Mouse (Mus musculus): ENCODE measurements around the gene Mettl1. TPM values are rescaled to one million over a fixed set of nuclear protein-coding genes. Genes with fewer than 3 reads are reported as not detected.

Mettl1 gene
- 10 to 100 TPM; 20.5 to 23.2 TPM for total RNA-seq (2021)
- long read RNA-seq, experiment 1, transcript Mettl1-201 (6 exons, 1,791 nt): major isoform, 14 of 19 reads
- long read RNA-seq, experiment 1, partial matches to known transcripts: 0 of 19 reads
- long read RNA-seq, experiment 1, other reads (novel, unspliced or antisense): 3 of 19 reads
- long read RNA-seq, experiment 2, transcript Mettl1-201 (6 exons, 1,791 nt): major isoform, 10 of 15 reads
- long read RNA-seq, experiment 2, partial matches to known transcripts: 3 of 15 reads
- long read RNA-seq, experiment 2, other reads (novel, unspliced or antisense): 2 of 15 reads

DNA sequence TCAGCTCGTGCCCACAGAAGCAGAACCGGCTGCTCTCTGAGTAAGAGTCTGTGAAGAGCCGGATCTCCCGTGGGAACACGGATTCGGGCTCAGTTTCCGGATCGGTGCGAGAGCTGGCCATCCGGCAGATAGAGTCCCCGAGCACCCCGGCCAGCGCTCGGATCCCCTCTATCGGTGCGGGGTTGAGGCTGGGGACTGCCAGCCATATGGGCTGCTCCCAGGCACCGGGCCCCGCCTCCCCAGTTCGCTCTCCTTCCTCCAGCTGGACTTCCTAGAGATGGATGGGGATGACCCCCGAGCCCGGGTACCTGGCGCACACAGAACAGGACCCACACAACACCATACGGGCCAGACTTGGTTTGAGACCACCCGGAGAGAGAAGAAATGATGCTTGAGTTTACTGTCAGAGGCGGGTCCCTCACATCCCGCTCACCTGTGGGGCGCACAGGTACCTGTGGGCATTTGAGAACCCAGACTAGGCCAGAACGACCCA lies at the start of gene Mettl1, which contains the start of gene Eef1akmt3:
TSS of gene Mettl1 (plus strand) at position 141 of the 493 bp plus-strand sequence.
TSS of gene Eef1akmt3 (minus strand) at position 240 of the 493 bp plus-strand sequence.
- DNase-seq (ENCODE audit: low spot score in 2 of 2): no peak

DNA sequence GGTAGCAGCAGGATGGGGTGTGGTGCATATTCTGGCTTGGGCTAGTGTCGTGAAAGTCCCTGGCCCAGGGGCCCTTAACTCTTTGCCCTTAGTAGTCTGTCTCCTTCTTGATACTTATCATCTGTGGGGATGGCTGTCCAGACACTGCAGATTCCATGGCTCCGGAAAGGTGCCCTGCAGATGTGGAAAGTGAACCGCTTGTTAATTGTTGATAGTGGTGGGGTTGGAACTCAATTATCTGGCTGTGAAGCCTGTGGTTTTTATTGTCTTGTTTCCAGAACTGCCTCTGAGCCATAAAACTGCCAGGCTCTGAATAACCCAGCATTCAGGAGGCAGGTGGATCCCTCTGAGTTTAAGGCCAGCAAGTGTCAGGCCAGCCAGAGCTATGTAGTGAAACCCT lies 49.5 kb upstream of the Mettl1 start:
- DNase-seq (ENCODE audit: low spot score in 2 of 2): no peak

DNA sequence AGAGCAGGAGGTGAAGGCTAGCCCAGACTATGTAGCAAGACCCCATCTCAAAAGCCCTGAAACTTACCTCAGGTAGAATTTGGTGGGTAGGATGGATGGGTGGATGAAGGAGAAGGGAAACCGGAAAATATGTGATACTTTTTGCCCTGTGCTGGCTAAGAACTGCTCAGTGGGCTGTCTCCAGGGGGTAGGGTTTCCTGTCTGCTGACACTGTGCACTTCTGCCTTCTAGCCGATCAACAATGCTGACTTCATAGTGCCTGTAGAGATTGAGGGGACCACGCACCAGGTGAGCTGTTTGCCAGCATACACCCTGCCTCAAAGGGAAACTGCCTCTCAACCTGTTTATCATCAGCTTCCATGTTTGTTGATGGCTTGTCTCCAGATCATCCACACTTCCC lies 47.6 kb upstream of the Mettl1 start:
- DNase-seq (ENCODE audit: low spot score in 2 of 2): no peak

DNA sequence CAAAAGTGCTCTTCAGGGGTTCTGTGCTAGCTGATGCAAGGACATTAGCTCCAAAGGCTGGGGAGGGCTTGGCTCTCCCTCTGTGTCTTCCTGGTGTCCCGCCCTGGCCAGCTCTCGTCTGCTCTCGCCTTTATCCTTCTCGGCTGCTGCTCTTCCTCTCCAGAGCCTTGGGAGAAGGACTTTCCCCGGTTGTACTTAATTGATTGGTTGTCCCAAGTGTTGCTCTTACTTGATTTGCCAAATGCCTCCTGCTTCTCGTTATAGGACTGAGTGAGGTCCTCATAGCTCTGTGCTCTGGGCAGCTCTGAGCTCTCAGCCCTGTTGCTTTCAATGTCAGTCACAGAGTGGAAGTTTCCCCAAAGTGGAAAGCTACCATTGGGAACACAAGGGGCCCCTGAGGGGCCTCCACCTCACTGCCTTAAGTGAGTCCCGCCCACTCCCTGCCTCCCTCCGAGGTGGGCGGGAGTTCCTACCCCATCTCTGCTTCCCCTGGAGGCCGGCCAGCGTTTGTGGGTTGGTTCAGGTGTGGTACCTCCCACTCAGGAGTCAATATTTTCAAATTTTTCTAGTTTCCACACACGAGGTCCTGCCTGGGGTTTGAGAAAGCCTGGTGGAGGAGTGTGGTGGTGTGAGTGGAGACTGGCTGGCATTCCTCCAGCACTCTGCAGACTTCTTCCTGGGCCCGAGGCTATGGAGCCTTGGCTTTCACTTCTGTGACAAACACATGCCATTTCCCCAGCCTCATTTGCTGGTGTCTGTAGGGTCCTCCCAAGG lies 43.7 kb upstream of the Mettl1 start:
- DNase-seq (ENCODE audit: low spot score in 2 of 2): no peak

DNA sequence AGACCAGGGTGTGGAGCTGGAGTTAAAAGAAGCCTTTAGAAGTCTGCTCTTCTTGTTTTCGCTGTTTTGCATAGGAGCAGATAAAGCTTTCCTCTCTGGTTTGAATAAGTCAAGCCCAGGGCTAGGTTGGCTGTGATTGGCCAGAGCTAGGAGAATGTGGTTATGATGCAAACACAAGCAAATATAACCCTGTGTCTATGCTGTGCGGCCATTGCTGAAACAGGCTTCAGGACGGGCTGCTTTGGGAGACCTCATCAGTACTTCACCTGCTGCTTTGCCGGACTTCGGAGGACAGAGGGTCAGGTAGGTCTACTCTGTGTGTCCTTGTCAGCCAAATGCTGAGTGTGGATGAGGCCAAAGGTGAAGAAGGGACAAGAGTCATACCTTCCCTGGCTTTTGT lies 40.7 kb upstream of the Mettl1 start, which contains the start of gene Avil:
TSS of gene Avil (plus strand) at position 181 of the 400 bp plus-strand sequence.
- no peak for DNase-seq (ENCODE audit: low spot score in 2 of 2)

DNA sequence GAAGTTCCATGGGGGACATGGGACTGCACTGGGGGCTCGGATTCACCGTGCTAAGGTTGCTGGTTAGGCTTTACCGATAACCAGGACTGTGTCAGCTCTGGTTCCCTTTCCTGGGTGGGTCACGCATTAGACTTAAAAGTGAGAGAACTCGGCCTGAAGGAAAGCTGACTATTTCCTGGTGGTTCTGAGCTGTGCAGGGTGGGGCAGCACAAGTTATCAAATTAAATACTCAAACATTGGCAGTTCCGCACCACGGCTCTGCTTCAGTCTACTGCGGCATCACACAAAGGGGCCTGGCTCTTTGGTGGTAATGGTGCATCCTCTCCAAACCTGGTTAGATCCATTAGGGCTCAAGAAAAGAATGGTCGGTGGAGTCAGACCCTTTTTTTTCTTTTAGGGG lies 39.9 kb upstream of the Mettl1 start:
- DNase-seq (ENCODE audit: low spot score in 2 of 2): no peak

DNA sequence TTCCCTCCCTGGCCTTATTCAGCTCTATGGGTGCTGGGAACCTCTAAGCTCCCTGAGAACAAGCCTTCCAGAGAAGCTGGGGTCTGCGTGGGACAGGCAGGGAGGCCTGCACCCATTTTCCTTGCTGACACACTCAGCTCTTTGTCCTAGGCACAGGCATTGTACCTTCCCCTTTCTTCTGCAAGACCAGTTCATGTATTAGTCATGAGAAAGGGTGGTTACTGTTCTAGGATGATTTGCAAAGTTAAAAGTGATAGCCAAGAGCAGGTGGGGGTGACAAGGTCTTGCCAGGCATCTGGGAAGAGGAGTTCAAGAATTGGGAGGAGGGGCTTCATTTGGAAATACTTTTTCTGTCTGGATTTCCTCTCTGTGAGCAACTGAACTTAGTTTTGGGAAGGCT lies 39.2 kb upstream of the Mettl1 start:
- DNase-seq (ENCODE audit: low spot score in 2 of 2): no peak

DNA sequence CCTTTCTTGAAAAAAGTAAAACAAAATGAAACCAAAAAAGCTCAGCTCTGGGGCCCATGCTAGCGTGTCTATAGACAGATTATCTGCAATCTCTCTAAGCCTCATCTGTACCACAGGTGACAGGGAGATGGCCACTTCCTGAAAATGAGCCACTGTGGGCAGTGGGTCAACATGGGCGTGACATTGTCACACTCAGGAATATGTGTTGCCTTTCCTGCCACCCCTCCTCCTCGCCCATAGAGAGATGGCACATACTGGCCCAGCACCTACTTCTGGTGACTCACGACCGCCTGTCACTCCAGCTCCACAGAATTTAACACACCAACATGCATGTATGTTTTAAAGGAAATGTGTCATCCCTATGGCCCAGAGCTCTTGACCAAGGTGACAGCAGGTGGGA lies 38.4 kb upstream of the Mettl1 start:
- no peak for DNase-seq (ENCODE audit: low spot score in 2 of 2)

DNA sequence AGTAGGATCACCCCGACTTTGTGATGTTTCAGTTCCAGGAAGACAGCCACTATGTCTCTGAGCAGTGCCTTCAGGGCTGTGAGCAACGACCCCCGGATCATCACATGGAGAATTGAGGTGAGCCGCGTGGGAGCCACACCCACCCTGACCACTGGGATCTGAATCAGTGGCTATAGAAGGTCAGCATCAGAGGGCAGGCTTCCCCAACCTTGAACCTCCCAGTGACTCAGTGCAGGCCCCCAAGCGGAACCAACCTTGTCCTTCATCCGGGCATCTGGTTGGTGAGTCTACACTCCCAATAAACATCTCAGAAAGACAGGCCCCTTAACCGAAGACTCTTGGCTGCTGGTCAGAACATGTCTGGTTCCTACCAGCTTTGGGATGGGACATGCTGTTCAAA lies 37.9 kb upstream of the Mettl1 start:
- no peak for DNase-seq (ENCODE audit: low spot score in 2 of 2)

DNA sequence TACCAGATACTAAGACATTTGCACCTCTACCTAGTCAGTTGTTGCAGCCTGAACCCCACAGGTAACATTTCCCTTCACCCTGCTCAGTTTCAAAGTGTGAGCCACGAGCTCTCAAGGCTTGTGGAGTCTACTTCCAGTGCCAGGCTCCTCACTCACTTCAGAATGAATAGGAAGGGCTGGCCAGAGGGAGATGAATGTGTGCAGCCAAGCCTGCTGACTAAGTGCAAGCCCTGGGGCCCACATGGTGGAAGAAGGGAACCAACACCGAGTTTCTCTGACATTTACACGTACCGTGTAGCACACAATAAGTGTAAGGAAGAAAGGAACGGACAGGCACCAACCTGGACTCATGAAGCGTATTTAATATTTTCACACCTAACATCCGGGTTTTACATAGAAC lies 37.4 kb upstream of the Mettl1 start:
- no peak for DNase-seq (ENCODE audit: low spot score in 2 of 2)

DNA sequence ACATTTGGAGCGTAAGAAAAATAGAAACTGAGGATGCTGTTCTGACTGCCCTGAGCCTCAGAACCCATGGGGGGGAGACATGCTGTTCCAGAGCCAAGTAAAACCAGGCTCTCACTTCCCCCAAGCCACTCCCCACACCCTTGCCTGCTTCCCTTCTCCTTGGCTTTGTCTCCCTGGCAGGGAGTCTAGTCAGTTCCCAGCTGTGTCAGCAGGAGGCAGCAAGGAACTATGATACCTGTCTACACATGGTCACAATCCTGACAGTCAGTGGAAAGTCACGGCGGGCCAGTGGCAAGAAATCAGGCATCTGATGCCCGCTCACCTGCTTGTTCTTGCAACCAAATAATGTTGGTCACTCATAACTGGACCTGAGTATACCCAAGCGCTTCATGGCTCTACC lies 24.7 kb upstream of the Mettl1 start:
- DNase-seq (ENCODE audit: low spot score in 2 of 2): no peak

DNA sequence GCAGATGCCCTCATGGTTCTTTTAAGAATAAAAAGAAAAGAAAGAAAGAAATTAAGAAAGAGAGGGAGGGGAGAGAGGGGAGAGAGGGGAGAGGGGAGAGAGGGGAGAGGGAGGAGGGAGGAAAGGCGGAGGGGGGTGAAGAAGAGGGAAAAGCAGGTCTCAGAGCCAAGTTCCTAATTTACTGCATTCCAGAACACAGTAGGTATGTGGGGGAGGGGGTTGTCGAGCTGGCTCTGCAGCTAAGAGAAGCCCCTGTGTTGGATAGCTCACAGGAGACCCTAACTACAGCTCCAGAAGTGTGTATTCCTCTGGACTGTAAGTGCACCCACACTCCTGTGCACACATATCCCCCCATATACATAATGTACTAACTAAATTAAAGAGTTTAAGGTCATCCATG lies 24.1 kb upstream of the Mettl1 start:
- no peak for DNase-seq (ENCODE audit: low spot score in 2 of 2)

DNA sequence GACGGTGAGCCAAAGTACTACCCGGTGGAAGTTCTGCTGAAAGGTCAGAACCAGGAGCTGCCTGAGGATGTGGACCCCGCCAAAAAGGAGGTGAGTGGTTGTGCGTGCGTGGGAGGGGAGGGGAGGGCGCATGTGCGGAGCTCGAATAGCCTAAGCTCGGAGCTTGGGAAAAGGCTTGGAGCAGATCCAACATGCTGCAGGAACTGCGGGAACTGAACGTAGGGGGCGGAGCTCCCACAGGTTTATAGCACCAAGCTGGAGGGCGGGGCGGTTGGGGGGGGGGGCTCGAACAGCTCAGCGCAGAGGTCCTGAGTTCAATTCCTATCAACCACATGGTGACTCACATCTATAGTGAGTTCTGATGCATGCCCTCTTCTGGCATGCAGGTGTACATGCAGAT lies 22.8 kb upstream of the Mettl1 start:
- DNase-seq (ENCODE audit: low spot score in 2 of 2): no peak

DNA sequence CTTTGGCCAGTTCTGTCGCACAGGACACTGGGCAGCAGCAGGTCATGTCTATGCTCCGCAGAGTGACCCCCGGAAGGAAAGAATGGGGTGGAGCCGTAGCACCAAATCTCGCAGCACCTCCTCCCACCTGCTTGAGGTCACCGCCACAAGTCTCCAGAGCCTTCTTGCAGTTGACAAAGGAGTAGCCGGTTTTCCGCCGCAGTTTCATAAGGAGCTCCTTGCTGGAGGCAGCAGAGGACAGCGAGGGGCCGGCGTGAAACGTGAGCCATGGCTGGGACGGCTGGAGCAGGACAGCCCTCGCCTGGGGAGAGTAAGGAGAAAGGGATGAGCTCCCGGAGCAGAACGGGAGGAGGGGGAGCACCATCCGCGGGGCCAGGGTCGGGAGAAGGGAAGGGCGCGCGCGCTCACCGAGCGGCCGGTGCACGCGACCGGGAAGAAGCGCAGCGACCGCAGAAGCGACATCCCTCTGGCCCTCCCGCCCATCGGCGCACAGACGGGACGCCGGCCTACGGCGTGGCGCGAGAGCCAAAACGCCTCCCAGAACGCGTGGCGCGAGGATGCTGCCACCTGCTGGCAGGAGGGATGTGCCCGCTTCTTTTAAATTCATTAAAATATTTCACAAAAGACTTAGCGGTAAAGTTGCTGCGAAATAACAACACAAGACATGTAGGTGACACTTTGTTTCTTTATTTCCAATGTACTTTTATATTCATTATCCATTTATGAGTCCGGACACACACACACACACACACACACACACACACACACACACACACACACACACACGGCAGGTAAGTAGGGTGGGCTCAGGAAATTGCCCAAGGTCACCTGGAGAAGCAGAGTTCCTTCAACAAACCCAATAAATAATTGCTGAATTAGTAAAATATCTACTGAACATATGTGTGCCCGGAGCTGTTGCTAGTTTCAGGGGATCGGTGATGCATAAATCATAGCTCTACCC lies 10.6 kb upstream of the Mettl1 start, which contains the start of gene Tsfm:
TSS of gene Tsfm (minus strand) at position 505 of the 961 bp plus-strand sequence.
- peak; percentile 87 to 95 for DNase-seq (ENCODE audit: low spot score in 2 of 2)

DNA sequence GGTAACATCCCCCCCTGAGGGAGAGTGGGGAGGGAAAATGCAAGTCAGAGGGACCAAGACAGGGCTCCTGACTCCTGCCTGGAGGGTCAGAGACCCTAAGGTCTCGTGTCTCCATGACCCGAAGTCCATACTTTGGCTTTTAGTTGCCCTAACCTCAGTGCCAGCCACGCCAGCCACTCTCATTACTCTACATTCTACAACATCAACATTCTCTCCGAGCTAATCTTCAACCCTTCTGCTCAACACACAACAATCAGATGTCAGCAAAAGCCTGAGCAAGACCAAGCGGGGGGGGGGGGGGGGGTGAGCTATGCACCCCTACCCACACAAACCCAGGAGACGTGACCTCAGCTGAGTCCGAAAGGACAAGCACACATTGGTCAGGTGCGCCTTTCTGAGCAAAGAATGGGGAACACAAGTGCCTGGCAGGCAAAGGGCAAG lies 7.9 kb upstream of the Mettl1 start:
- no peak for DNase-seq (ENCODE audit: low spot score in 2 of 2)

DNA sequence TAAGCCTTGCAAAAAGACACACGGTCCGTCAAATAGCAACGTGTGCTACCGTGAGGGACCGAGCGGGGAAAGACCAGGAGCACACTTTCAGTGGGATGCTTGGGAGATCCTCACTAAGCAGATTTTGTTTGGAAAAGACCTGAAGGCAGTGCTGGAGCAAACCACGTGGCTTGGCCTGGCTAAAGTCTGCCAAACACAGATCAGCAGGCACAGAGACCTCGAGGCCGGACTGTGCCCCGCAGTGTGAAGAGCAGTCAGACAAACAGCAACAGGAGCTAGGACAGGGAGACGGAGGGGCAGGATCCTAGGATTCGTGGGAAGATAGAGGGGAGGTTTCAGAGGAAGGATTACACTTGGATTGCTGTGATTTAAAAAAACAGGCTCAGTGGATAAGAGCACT lies 4.9 kb upstream of the Mettl1 start:
- no peak for DNase-seq (ENCODE audit: low spot score in 2 of 2)

DNA sequence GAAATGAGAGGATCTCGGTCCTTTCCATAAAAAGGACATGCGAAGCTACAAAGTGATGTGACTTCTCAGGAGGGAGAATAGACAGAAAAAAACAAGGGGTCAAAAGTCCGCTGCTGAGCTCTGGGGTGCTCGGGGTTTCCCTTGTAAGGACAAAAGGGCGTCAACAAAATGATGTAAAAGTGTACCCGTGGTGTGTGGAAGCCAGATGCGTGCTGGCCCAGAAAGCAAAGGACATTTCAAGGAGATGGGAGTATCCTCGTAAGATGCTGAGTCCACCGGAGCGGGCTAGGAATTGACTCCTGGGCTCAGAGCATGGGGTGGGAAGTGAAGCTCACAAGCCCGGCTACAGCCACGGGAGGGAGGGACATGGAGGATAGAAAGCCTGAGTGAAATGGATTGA lies 3.6 kb upstream of the Mettl1 start:
- DNase-seq (ENCODE audit: low spot score in 2 of 2): no peak

DNA sequence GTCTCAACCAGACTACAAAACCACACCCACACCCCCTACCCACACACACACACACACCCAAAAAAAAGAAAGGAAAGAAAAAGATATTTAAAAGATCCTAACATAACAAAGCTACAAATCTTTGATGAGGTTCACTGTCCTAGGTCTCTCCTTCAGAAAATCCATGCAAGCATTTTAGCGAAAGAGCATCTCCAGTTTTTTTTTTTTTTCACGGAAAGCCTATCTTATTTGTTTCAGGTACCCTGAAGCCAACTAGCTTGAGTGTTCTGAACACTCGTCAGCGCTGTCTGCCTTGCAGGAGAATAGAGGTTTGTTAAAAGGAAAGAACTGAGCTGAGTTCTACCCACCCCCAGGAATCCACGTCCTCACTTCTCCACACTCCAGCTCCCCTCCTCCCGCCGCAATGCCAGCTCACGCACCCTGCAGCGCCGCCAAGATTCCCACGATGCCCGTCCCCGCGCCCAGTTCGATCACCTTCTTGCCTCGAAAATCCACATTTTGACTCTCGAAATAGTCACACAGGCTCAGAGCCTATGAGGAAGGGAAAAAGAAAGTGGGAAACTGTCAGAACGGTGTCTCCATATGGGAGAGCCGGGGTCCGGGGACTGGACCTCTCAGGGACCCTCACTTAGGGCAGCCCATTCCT lies 522 bp upstream of the Mettl1 start:
- no peak for DNase-seq (ENCODE audit: low spot score in 2 of 2)

DNA sequence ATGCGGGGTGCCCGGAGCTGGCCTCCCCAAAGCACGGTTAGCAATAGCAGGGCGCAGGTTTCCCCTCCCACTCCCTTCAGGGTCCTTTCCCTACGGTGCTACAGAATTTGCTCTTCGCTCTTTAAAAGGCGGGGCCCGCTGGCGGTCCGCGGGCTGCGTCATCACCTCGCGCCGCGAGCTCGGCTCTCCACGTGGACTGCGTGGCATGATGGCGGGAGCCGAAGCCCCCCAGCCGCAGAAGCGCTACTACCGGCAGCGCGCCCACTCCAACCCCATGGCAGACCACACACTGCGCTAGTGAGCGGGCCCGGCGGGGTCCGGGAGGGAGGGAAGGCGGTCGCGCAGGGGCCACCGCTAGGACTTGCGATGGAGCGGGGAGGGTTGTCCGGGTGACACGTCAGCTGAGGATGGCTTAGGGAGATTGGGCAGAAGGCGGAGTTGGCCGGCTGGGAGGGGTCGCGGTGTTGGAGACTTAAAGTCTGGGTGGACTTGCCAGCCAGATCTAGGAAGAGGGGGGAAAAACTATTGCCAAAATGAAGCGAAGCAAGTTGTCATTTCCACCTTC lies 642 bp downstream of the Mettl1 start:
- DNase-seq (ENCODE audit: low spot score in 2 of 2): peak; percentile 72 to 81

DNA sequence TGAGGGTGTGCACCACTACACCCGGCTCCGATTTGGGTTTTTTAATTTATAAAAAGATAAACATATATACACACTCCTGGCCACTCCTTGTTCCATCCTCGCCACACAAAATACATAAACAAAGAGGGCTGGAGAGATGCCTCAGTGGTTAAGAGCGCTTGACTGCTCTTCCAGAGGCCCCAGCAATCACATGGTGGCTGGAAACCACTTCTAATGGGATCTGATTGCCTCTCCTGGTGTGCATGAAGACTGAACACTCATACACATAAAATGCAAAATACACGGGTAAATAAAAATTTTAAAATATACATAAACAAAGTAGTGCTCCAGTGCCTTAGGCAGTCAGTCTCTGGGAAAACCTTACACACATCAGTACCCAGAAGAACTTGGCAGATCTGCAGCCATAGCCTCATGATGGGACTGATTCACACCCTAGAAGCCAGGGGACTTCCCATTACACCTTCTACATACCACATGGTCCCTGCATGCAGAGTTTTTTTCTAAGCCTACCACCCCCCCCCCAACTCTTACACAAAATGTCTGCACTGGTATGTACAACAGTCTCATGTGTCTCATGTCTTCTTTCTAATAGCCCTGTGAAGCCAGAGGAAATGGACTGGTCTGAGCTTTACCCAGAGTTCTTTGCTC lies 1.4 kb downstream of the Mettl1 start:
- no peak for DNase-seq (ENCODE audit: low spot score in 2 of 2)
